ENCODE assay signal across 18 mouse cellular contexts in genomic region chr8:45658021-45658420, GRCm38 (mm10).
DNase-seq lines count a peak whose midpoint lies in the region; ATAC-seq and TF ChIP-seq lines count a peak whose summit lies in the region.
"Had no signal": no experiment of that assay in that cellular context is flagged by ENCODE, and none has a peak within 500 bp of the region (broad histone marks: within the 10 kb centered on the region; RNA-seq: fewer than 3 reads in every experiment).

No protein-coding gene starts in this region.

- no peak for DNase-seq in heart, adult 2 months
- DNase-seq in heart, adult 8-10 months (ENCODE audit: low spot score): no peak
- no peak for DNase-seq in layer of hippocampus, adult 2 months (ENCODE audit: low spot score in 2 of 2)
- DNase-seq in layer of hippocampus, adult 18-20 months (ENCODE audit: low spot score in 2 of 2): no peak
- no peak for DNase-seq in cerebellum, adult 9-10 months
- no peak for DNase-seq in testis, postnatal 14 days (ENCODE audit: low spot score)
- DNase-seq: adrenal gland, postnatal 25 days; cerebellum, adult 11-12 months; cerebellum, postnatal 25 days; gastrocnemius, postnatal 10 days; kidney, adult 11 months; thymus, postnatal 25 days had no signal

- peaks cover 4% of the 10 kb centered on the region for H3K4me1 ChIP-seq in heart, adult 2 months (ENCODE audit: control insufficient read depth, insufficient read depth, low read length)
- peaks cover 2% of the 10 kb centered on the region for H3K4me1 ChIP-seq in cortical plate, adult 2 months (ENCODE audit: control insufficient read depth, insufficient read depth, low read length)
- peaks cover 8% of the 10 kb centered on the region; the same call in 1 of the 2 replicates for H3K4me1 ChIP-seq in intestine, postnatal 0 days (replicated peaks; ENCODE audit: control insufficient read depth, insufficient read depth, low read length)
- H3K4me1 ChIP-seq: hindbrain, embryonic 15.5 days; liver, embryonic 12.5 days had no signal

- H3K27ac ChIP-seq in heart, adult 2 months: peak overlapping the region; percentile 92
- H3K27ac ChIP-seq in layer of hippocampus, adult 2 months: 0 out of 2 replicates have a peak overlapping the region, but pooled peaks have one; percentile 2
- H3K27ac ChIP-seq in cortical plate, adult 2 months (ENCODE audit: insufficient read depth, low read length): 0 out of 2 replicates have a peak overlapping the region, but pooled peaks have one; percentile 69
- no peak overlapping the region for H3K27ac ChIP-seq in intestine, postnatal 0 days (ENCODE audit: low read depth, low read length)
- H3K27ac ChIP-seq: forebrain, embryonic 12.5 days; hindbrain, embryonic 15.5 days; liver, embryonic 12.5 days; neural tube, embryonic 13.5 days had no signal

- TF ChIP-seq POLR2A in heart, adult 2 months (IDR thresholded peaks at IDR 0.05; ENCODE audit: insufficient read depth, low read depth, low read length): peak; percentile 26; the same call in 1 of the 2 replicates
- no peak for TF ChIP-seq POLR2A in cortical plate, adult 2 months (IDR thresholded peaks at IDR 0.05; ENCODE audit: extremely low read depth, insufficient read depth, low read length)

- no peak for TF ChIP-seq EP300 in heart, adult 2 months (IDR thresholded peaks at IDR 0.05; ENCODE audit: insufficient read depth, low read depth, low read length)

- intact Hi-C loops in heart, adult 2 months (cut with DNase I): loop anchor here (2.0 to 5.0 kb wide), 2 partner anchors 29 to 56 kb away; no protein-coding TSS in a partner anchor

- peaks cover 6% of the 10 kb centered on the region for H3K36me3 ChIP-seq in heart, adult 2 months (ENCODE audit: control insufficient read depth, insufficient read depth, low read length)
- H3K36me3 ChIP-seq in intestine, postnatal 0 days (ENCODE audit: control insufficient read depth, insufficient read depth): no peaks in the 10 kb centered on the region
- H3K36me3 ChIP-seq: forebrain, embryonic 12.5 days; liver, embryonic 12.5 days had no signal

- no peak for ATAC-seq in intestine, postnatal 0 days
- ATAC-seq: liver, embryonic 12.5 days had no signal

- peak overlapping the region; percentile 54 for H3K4me3 ChIP-seq in heart, adult 2 months
- H3K4me3 ChIP-seq in layer of hippocampus, adult 2 months: no peak overlapping the region; the same call in 1 of the 2 replicates
- 0 out of 2 replicates have a peak overlapping the region, but pooled peaks have one; percentile 17 for H3K4me3 ChIP-seq in cortical plate, adult 2 months (ENCODE audit: insufficient read depth, low read length)
- no peak overlapping the region for H3K4me3 ChIP-seq in intestine, postnatal 0 days (ENCODE audit: low read depth, low read length)
- H3K4me3 ChIP-seq: forebrain, embryonic 12.5 days; hindbrain, embryonic 15.5 days; liver, embryonic 12.5 days; neural tube, embryonic 13.5 days had no signal

- peak overlapping the region; percentile 55 for H3K4me2 ChIP-seq in intestine, postnatal 0 days (replicated peaks; ENCODE audit: low read depth)
- H3K4me2 ChIP-seq: hindbrain, embryonic 15.5 days; liver, embryonic 12.5 days; neural tube, embryonic 13.5 days had no signal

- peak overlapping the region; percentile 61 for H3K9ac ChIP-seq in heart, adult 2 months (ENCODE audit: low read depth, low read length)
- no peak overlapping the region for H3K9ac ChIP-seq in intestine, postnatal 0 days (ENCODE audit: low read depth, low read length)
- H3K9ac ChIP-seq: forebrain, embryonic 12.5 days; hindbrain, embryonic 15.5 days; liver, embryonic 12.5 days; neural tube, embryonic 13.5 days had no signal

- H3K27me3 ChIP-seq in heart, adult 2 months (ENCODE audit: control insufficient read depth, insufficient read depth, low read length): no peaks in the 10 kb centered on the region
- H3K27me3 ChIP-seq in intestine, postnatal 0 days (replicated peaks; ENCODE audit: control insufficient read depth, insufficient read depth, low read length): no peaks in the 10 kb centered on the region
- H3K27me3 ChIP-seq: forebrain, embryonic 12.5 days; hindbrain, embryonic 15.5 days; liver, embryonic 12.5 days; neural tube, embryonic 13.5 days had no signal

- H3K9me3 ChIP-seq in intestine, postnatal 0 days (ENCODE audit: control insufficient read depth): no peaks in the 10 kb centered on the region
- H3K9me3 ChIP-seq: forebrain, embryonic 12.5 days; hindbrain, embryonic 15.5 days; liver, embryonic 12.5 days; neural tube, embryonic 13.5 days had no signal

- H3K79me2 ChIP-seq in heart, adult 2 months (replicated peaks; ENCODE audit: control insufficient read depth, insufficient read depth, low read length): no peaks in the 10 kb centered on the region

- no peak for TF ChIP-seq CTCF in heart, adult 2 months (IDR thresholded peaks at IDR 0.05)
- TF ChIP-seq CTCF in layer of hippocampus, adult 2 months (conservative IDR thresholded peaks at IDR 0.05): no peak
- no peak for TF ChIP-seq CTCF in cortical plate, adult 2 months (IDR thresholded peaks at IDR 0.05; ENCODE audit: extremely low read depth, insufficient read depth, low read length)
- TF ChIP-seq CTCF in intestine, postnatal 0 days (IDR thresholded peaks at IDR 0.05; ENCODE audit: low read depth): no peak

- 23% methylated on average over 3 of the region's 3 CpGs for WGBS in heart, adult 2 months
- WGBS in intestine, postnatal 0 days: 51% methylated on average over 3 of the region's 3 CpGs

Comparison
In these comparisons a context has a peak if more than half of its experiments do, and no peak if none do; other contexts are left out.
1. H3K4me3 ChIP-seq: peak in heart, adult 2 months (single experiment) and cortical plate, adult 2 months (single experiment); none in layer of hippocampus, adult 2 months (single experiment) and intestine, postnatal 0 days (single experiment).